19 mouse cellular contexts compared by ENCODE assay signal in the genomic region with DNA sequence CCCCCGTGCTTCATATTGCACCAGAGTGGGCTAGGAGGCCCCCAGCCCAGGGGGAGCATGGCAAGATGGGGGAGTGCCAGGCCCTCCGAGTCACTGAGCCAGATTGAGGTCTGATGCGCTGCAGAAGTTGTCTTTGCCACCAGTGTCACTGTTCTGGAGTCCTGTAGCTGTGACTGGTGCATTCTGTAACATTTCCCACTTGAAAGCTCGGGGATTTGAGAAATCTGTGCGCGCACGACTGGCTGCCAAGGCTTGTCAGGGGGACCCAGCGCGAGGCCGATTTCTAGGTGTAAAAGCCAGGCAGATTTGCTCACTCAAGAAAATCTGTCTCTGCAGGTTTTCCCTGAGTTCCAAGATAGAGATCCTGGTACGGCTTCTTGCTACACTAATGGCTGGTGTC. TPM values are rescaled to one million over a fixed set of nuclear protein-coding genes. Genes with fewer than 3 reads are reported as not detected.
DNase-seq lines count a peak whose midpoint lies in the region; ATAC-seq and TF ChIP-seq lines count a peak whose summit lies in the region.
"Had no signal": no experiment of that assay in that cellular context is flagged by ENCODE, and none has a peak within 500 bp of the region (broad histone marks: within the 10 kb centered on the region; RNA-seq: fewer than 3 reads in every experiment).

No protein-coding gene starts in this region.

- H3K4me1 ChIP-seq in forebrain, embryonic 13.5 days: peaks cover 34% of the 10 kb centered on the region
- H3K4me1 ChIP-seq in forebrain, embryonic 12.5 days: peaks cover 14% of the 10 kb centered on the region
- peaks cover 34% of the 10 kb centered on the region for H3K4me1 ChIP-seq in midbrain, embryonic 13.5 days (replicated peaks)
- H3K4me1 ChIP-seq in midbrain, embryonic 10.5 days: peaks cover 32% of the 10 kb centered on the region
- H3K4me1 ChIP-seq in hindbrain, postnatal 0 days (ENCODE audit: insufficient read depth, low read length): peaks cover 9% of the 10 kb centered on the region
- H3K4me1 ChIP-seq in intestine, postnatal 0 days (replicated peaks; ENCODE audit: control insufficient read depth, insufficient read depth, low read length): no peaks in the 10 kb centered on the region

- no peak for TF ChIP-seq CTCF in brain, embryonic 14.5 days (IDR thresholded peaks at IDR 0.05; ENCODE audit: borderline replicate concordance, extremely low read depth, insufficient read depth, insufficient read length)
- TF ChIP-seq CTCF in hindbrain, postnatal 0 days (IDR thresholded peaks at IDR 0.05; ENCODE audit: low read depth): peak; percentile 15; the same call in 1 of the 2 replicates
- no peak for TF ChIP-seq CTCF in intestine, postnatal 0 days (IDR thresholded peaks at IDR 0.05; ENCODE audit: low read depth)

- TF ChIP-seq POLR2A in brain, embryonic 14.5 days (IDR thresholded peaks at IDR 0.05; ENCODE audit: borderline replicate concordance, extremely low read depth, insufficient read depth, insufficient read length, poor library complexity, severe bottlenecking): no peak

- peaks cover 69% of the 10 kb centered on the region for H3K27me3 ChIP-seq in forebrain, embryonic 13.5 days
- peaks cover 64% of the 10 kb centered on the region for H3K27me3 ChIP-seq in forebrain, embryonic 12.5 days
- H3K27me3 ChIP-seq in midbrain, embryonic 13.5 days: peaks cover 12% of the 10 kb centered on the region; the same call in 1 of the 2 replicates
- no peaks in the 10 kb centered on the region for H3K27me3 ChIP-seq in midbrain, embryonic 10.5 days (ENCODE audit: low read depth, poor library complexity, severe bottlenecking)
- no peaks in the 10 kb centered on the region for H3K27me3 ChIP-seq in hindbrain, postnatal 0 days (ENCODE audit: insufficient read depth, low read length)
- H3K27me3 ChIP-seq in intestine, postnatal 0 days (replicated peaks; ENCODE audit: control insufficient read depth, insufficient read depth, low read length): no peaks in the 10 kb centered on the region
- H3K27me3 ChIP-seq: neural tube, embryonic 15.5 days had no signal

- peak overlapping the region; percentile 48; the same call in 1 of the 2 replicates for H3K27ac ChIP-seq in forebrain, embryonic 13.5 days
- H3K27ac ChIP-seq in forebrain, embryonic 12.5 days: no peak overlapping the region
- H3K27ac ChIP-seq in midbrain, embryonic 13.5 days: 0 out of 2 replicates have a peak overlapping the region, but pooled peaks have one; percentile 5
- H3K27ac ChIP-seq in midbrain, embryonic 10.5 days (replicated peaks): no peak overlapping the region
- peak overlapping the region; percentile 9; the same call in 1 of the 2 replicates for H3K27ac ChIP-seq in hindbrain, postnatal 0 days
- no peak overlapping the region for H3K27ac ChIP-seq in intestine, postnatal 0 days (ENCODE audit: low read depth, low read length)
- H3K27ac ChIP-seq: kidney, postnatal 0 days; layer of hippocampus, adult 2 months; neural tube, embryonic 15.5 days had no signal

- H3K36me3 ChIP-seq in forebrain, embryonic 13.5 days (ENCODE audit: poor library complexity, severe bottlenecking): no peaks in the 10 kb centered on the region
- H3K36me3 ChIP-seq in forebrain, embryonic 12.5 days (replicated peaks): no peaks in the 10 kb centered on the region
- H3K36me3 ChIP-seq in midbrain, embryonic 13.5 days: no peaks in the 10 kb centered on the region
- no peaks in the 10 kb centered on the region for H3K36me3 ChIP-seq in midbrain, embryonic 10.5 days
- no peaks in the 10 kb centered on the region for H3K36me3 ChIP-seq in hindbrain, postnatal 0 days (ENCODE audit: insufficient read depth, low read length)
- H3K36me3 ChIP-seq in intestine, postnatal 0 days (ENCODE audit: control insufficient read depth, insufficient read depth): no peaks in the 10 kb centered on the region
- H3K36me3 ChIP-seq: neural tube, embryonic 15.5 days had no signal

- no peak overlapping the region for H3K4me3 ChIP-seq in forebrain, embryonic 13.5 days
- no peak overlapping the region for H3K4me3 ChIP-seq in forebrain, embryonic 12.5 days (replicated peaks)
- H3K4me3 ChIP-seq in midbrain, embryonic 13.5 days (replicated peaks): no peak overlapping the region
- no peak overlapping the region for H3K4me3 ChIP-seq in midbrain, embryonic 10.5 days
- no peak overlapping the region for H3K4me3 ChIP-seq in hindbrain, postnatal 0 days (ENCODE audit: low read length)
- H3K4me3 ChIP-seq in intestine, postnatal 0 days (ENCODE audit: low read depth, low read length): no peak overlapping the region
- H3K4me3 ChIP-seq: layer of hippocampus, adult 2 months; neural tube, embryonic 15.5 days had no signal

- WGBS in forebrain, embryonic 13.5 days: 47% methylated on average over 11 of the region's 11 CpGs
- WGBS in forebrain, embryonic 12.5 days: 61% methylated on average over 11 of the region's 11 CpGs
- 65% methylated on average over 11 of the region's 11 CpGs for WGBS in midbrain, embryonic 13.5 days
- WGBS in midbrain, embryonic 10.5 days: 76% methylated on average over 11 of the region's 11 CpGs
- WGBS in hindbrain, postnatal 0 days: 49% methylated on average over 11 of the region's 11 CpGs
- 88% methylated on average over 11 of the region's 11 CpGs for WGBS in intestine, postnatal 0 days

- H3K4me2 ChIP-seq in forebrain, embryonic 13.5 days: peak overlapping the region; percentile 4; the same call in 1 of the 2 replicates
- no peak overlapping the region for H3K4me2 ChIP-seq in forebrain, embryonic 12.5 days
- no peak overlapping the region for H3K4me2 ChIP-seq in midbrain, embryonic 13.5 days (replicated peaks)
- H3K4me2 ChIP-seq in hindbrain, postnatal 0 days (ENCODE audit: low read depth, low read length): no peak overlapping the region
- no peak overlapping the region for H3K4me2 ChIP-seq in intestine, postnatal 0 days (replicated peaks; ENCODE audit: low read depth)
- H3K4me2 ChIP-seq: neural tube, embryonic 15.5 days had no signal

- DNase-seq in midbrain, embryonic 10.5 days (ENCODE audit: low spot score): no peak
- peak; percentile 79 for DNase-seq in brain, embryonic 14.5 days (ENCODE audit: low read depth)
- peak; percentile 59 for DNase-seq in hindbrain, postnatal 0 days (ENCODE audit: low spot score)
- DNase-seq: adrenal gland, postnatal 10 days; cerebellum, adult 8-10 months; gastrocnemius, postnatal 10 days; heart, adult 18-20 months; heart, postnatal 4 days; kidney, adult 11 months; liver; lung, adult 18-20 months had no signal

- no peak overlapping the region for H3K9ac ChIP-seq in forebrain, embryonic 13.5 days
- no peak overlapping the region for H3K9ac ChIP-seq in forebrain, embryonic 12.5 days
- H3K9ac ChIP-seq in midbrain, embryonic 13.5 days (replicated peaks): no peak overlapping the region
- H3K9ac ChIP-seq in hindbrain, postnatal 0 days (replicated peaks; ENCODE audit: low read length): no peak overlapping the region
- H3K9ac ChIP-seq in intestine, postnatal 0 days (ENCODE audit: low read depth, low read length): no peak overlapping the region
- H3K9ac ChIP-seq: neural tube, embryonic 15.5 days had no signal

- no peaks in the 10 kb centered on the region for H3K9me3 ChIP-seq in forebrain, embryonic 13.5 days (replicated peaks)
- no peaks in the 10 kb centered on the region for H3K9me3 ChIP-seq in forebrain, embryonic 12.5 days
- H3K9me3 ChIP-seq in midbrain, embryonic 13.5 days: no peaks in the 10 kb centered on the region
- no peaks in the 10 kb centered on the region for H3K9me3 ChIP-seq in midbrain, embryonic 10.5 days (replicated peaks)
- no peaks in the 10 kb centered on the region for H3K9me3 ChIP-seq in hindbrain, postnatal 0 days (ENCODE audit: low read length)
- H3K9me3 ChIP-seq in intestine, postnatal 0 days (ENCODE audit: control insufficient read depth): no peaks in the 10 kb centered on the region
- H3K9me3 ChIP-seq: neural tube, embryonic 15.5 days had no signal

- peak; percentile 36; the same call in 1 of the 2 replicates for ATAC-seq in forebrain, embryonic 13.5 days
- no peak; the same call in 1 of the 2 replicates for ATAC-seq in forebrain, embryonic 12.5 days (ENCODE audit: low FRiP score)
- no peak for ATAC-seq in midbrain, embryonic 13.5 days
- peak; percentile 53 for ATAC-seq in hindbrain, postnatal 0 days
- no peak for ATAC-seq in intestine, postnatal 0 days
- ATAC-seq in megakaryocyte progenitor cell, adult 5-6 weeks (replicated peaks; ENCODE audit: poor library complexity): no peak

RNA-seq across cellular contexts. Expression of gene Kit, which starts 16.9 kb away (rescaled TPM):
- polyA plus RNA-seq in forebrain, embryonic 13.5 days (2015; fragmentation: Nextera tagmentation; extraction: Ambion mirVana): 25.6 and 28.2 TPM in 2 replicates
- 23.9 and 27.5 TPM in 2 replicates for polyA plus RNA-seq in forebrain, embryonic 12.5 days (2016; fragmentation: Nextera tagmentation; extraction: Ambion mirVana)
- polyA plus RNA-seq in midbrain, embryonic 13.5 days (2015; fragmentation: Nextera tagmentation; extraction: Ambion mirVana): 28.8 and 30.7 TPM in 2 replicates
- 21.0 and 23.8 TPM in 2 replicates for polyA plus RNA-seq in midbrain, embryonic 10.5 days (2016; fragmentation: Nextera tagmentation; extraction: Ambion mirVana)
- polyA plus RNA-seq in brain, embryonic 14.5 days (2012; rRNA removed): 38.5 and 55.8 TPM in 2 replicates
- 48.0 and 58.1 TPM in 2 replicates for total RNA-seq in hindbrain, postnatal 0 days (2014; rRNA removed)
- 31.2 and 31.8 TPM in 2 replicates for polyA plus RNA-seq in hindbrain, postnatal 0 days (2015; fragmentation: Nextera tagmentation; extraction: Ambion mirVana)
- polyA plus RNA-seq in intestine, postnatal 0 days (2015; fragmentation: Nextera tagmentation; extraction: Ambion mirVana): 6.8 and 7.2 TPM in 2 replicates
- total RNA-seq in megakaryocyte progenitor cell, adult 5-6 weeks (2015): 170 and 204 TPM in 2 replicates
- 88.1 and 106 TPM in 2 replicates for total RNA-seq in megakaryocyte progenitor cell, adult 5-6 weeks (2017)

Comparison
In these comparisons a context has a peak if more than half of its experiments do, and no peak if none do; other contexts are left out.
1. ATAC-seq: peak in forebrain, embryonic 13.5 days (single experiment) and hindbrain, postnatal 0 days (single experiment); none in forebrain, embryonic 12.5 days (single experiment), midbrain, embryonic 13.5 days (single experiment), intestine, postnatal 0 days (single experiment) and megakaryocyte progenitor cell, adult 5-6 weeks (single experiment).
2. H3K27ac ChIP-seq: peak in forebrain, embryonic 13.5 days (single experiment), midbrain, embryonic 13.5 days (single experiment) and hindbrain, postnatal 0 days (single experiment); none in forebrain, embryonic 12.5 days (single experiment), midbrain, embryonic 10.5 days (single experiment) and intestine, postnatal 0 days (single experiment).